Mouse (Mus musculus) bone marrow macrophage, adult 2 months (primary cell): ENCODE measurements at regions not wholly inside any gene's neighbourhood (a gene's known extent, or its start where the extent isn't known, plus 50 kb on each side); places are given as distances from the start of the nearest gene placed in this dataset.

Source experiments
- CTCF ChIP-seq: IDR thresholded peaks from 2 replicates; pipeline ENCODE4 v1.5.1; 2012; ENCODE audit warnings: low read depth, mild to moderate bottlenecking, low read length, moderate library complexity
- POLR2A ChIP-seq: IDR thresholded peaks from 2 replicates; pipeline ENCODE4 v1.6.1; 2012; ENCODE audit warnings: mild to moderate bottlenecking, low read depth, low read length, borderline replicate concordance

- TF ChIP-seq POLR2A, result no peak
- no peak for TF ChIP-seq CTCF
Measured at GRCm38 (mm10) chr17:16629854-16630253, 434.1 kb upstream of the Zfp960 start.
